Mouse (Mus musculus) embryonic facial prominence, embryonic 10.5 days (tissue): ENCODE data around the gene Olfr1093. TPM values are rescaled to one million over a fixed set of nuclear protein-coding genes. Genes with fewer than 3 reads are reported as not detected.

ENCODE experiments used
- DNase-seq: peaks from one replicate; pipeline ENCODE4 v3.0.0-alpha.2; 2017; ENCODE audit warnings: low spot score
- H3K27ac ChIP-seq: fragments of 300-500 bp; sonication (generic); replicated peaks from 2 replicates; pipeline ENCODE4 v1.5.1; 2016; ENCODE audit warnings: mild to moderate bottlenecking
- H3K27me3 ChIP-seq: fragments of 300-500 bp; sonication (generic); replicated peaks from 2 replicates; pipeline ENCODE4 v1.6.1; 2016; ENCODE audit warnings: low read depth, mild to moderate bottlenecking; ENCODE audit not compliant: poor library complexity, severe bottlenecking
- H3K36me3 ChIP-seq: fragments of 300-500 bp; sonication (generic); replicated peaks from 2 replicates; pipeline ENCODE4 v1.6.1; 2016; ENCODE audit warnings: mild to moderate bottlenecking, moderate library complexity
- H3K4me1 ChIP-seq: fragments of 300-500 bp; sonication (generic); 2 replicates; pipeline ENCODE4 v1.6.1; 2016
- H3K4me3 ChIP-seq: fragments of 300-500 bp; sonication (generic); 2 replicates; pipeline ENCODE4 v1.5.1; 2016; ENCODE audit warnings: mild to moderate bottlenecking, moderate library complexity
- H3K9me3 ChIP-seq: fragments of 300-500 bp; sonication (generic); 2 replicates; pipeline ENCODE4 v1.6.1; 2016; ENCODE audit warnings: mild to moderate bottlenecking
- WGBS: fragments of 180-500 bp; shearing (Covaris S2); methylation state at CpG from one replicate; pipeline ENCODE4 v1.1.7; 2016; 5-methylcytosine and 5-hydroxymethylcytosine counted together
- polyA plus RNA-seq: library from polyadenylated mRNA; unstranded; fragments of >200 nt; fragmentation: Nextera tagmentation; extraction: Ambion mirVana; gene quantifications from 2 replicates; pipeline ENCODE4 v1.2.1, GENCODE M21; 2016

Olfr1093 gene
- polyA plus RNA-seq: not detected in 2 replicates

DNA sequence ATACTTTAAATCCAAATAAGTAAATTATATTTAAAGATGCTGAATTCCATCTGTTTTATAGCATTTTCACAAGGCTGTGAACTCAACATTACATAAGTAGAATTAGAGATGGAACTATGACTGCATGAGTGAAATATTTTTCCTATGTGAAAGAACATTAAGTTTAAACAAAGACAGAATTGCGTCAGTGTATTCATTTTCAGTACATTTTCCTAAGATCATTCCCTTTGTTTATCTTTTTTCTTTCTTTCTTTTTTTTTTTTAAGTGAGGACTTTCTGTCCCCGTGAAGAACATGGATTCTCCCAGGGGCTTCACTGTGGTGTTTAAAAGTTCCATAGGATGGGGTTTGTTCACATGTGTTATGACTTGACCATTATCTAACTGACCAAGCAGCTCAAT, at the start of gene Olfr1093:
Olfr1093 (plus strand) TSS at position 301 of the 400 bp plus-strand sequence.
- Histone ChIP-seq H3K4me3 (no peak within 1 kb of the TSS), H3K9me3 (no peaks in the 10 kb centered on the region), H3K4me1 (no peaks in the 10 kb centered on the region), H3K36me3 (no peaks in the 10 kb centered on the region), H3K27me3 (no peaks in the 10 kb centered on the region), H3K27ac (no peak within 1 kb of the TSS)
- no peak for DNase-seq
- WGBS: 87% methylated on average over 2 of the region's 2 CpGs

DNA sequence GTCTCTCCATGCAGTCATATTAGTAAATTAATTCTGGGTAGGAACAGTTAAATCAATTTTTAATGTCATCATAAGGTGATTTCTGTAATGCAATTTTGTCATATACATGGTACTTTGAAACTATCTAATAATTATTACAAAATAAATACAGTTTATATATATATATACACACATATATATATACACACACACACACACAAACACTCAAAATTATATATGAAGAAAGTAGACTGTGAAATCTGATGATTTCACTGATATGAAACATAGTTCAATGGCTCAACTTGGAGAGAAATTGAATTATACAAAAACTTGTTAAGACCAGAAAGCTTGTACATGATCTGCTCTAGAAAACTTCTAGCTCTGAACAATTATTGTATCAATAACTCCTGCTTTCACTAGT, 48.7 kb upstream of the Olfr1093 start, which contains the start of gene Olfr1089:
Olfr1089 (minus strand) TSS at position 101 of the 400 bp plus-strand sequence.
- no peak for DNase-seq
- Histone ChIP-seq H3K27me3 (no peaks in the 10 kb centered on the region), H3K9me3 (no peaks in the 10 kb centered on the region), H3K4me1 (no peaks in the 10 kb centered on the region), H3K27ac (no peak within 1 kb of the TSS), H3K4me3 (no peak within 1 kb of the TSS), H3K36me3 (no peaks in the 10 kb centered on the region)

DNA sequence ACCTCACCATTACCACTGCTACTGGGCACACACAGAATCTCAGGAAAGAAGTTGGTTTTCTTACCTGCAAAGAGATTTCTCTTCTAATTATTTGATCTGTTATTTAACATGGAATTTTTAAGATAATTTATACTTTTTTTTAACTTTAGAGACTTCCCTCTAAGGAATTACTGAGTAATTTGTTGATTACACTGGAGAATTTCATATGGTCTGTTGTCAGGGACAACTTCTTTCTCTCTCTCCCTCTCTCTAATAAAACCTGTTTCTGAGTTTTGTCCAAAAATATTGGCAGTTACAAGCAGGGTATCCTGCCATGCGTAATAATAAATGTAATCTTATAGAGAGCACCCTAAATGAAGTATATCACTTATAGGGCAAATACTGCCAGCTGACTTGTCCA, 23.4 kb upstream of the Olfr1093 start, which contains the start of gene Olfr1090:
Olfr1090 (minus strand) TSS at position 101 of the 400 bp plus-strand sequence.
- Histone ChIP-seq H3K9me3 (no peaks in the 10 kb centered on the region), H3K4me1 (no peaks in the 10 kb centered on the region), H3K36me3 (no peaks in the 10 kb centered on the region), H3K4me3 (no peak within 1 kb of the TSS), H3K27ac (no peak within 1 kb of the TSS), H3K27me3 (no peaks in the 10 kb centered on the region)
- no peak for DNase-seq
- 94% methylated on average over 1 of the region's 1 CpGs for WGBS

DNA sequence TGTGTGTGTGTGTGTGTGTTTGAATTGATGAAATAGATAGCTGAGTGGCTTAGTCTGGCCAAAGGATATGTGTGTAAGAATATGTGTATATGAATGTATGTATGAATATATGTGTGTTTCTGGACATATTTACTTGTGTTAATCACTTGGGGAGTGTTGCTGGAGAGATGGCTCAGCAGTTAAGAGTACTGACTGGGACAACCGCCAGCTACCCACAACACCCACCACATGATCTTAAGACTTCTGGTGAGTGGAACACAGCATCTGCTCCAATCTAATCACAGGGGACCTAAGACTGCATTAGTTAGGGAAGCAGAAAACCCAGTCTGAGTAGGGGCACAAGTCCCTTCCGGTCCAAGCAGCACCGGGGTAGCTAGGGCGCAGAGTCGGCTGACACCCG, 21.2 kb upstream of the Olfr1093 start:
- Histone ChIP-seq H3K9me3 (no peaks in the 10 kb centered on the region), H3K4me1 (no peaks in the 10 kb centered on the region), H3K36me3 (no peaks in the 10 kb centered on the region), H3K4me3 (no peak overlapping the region), H3K27me3 (no peaks in the 10 kb centered on the region), H3K27ac (no peak overlapping the region)
- WGBS: 97% methylated on average over 6 of the region's 6 CpGs
- no peak for DNase-seq

DNA sequence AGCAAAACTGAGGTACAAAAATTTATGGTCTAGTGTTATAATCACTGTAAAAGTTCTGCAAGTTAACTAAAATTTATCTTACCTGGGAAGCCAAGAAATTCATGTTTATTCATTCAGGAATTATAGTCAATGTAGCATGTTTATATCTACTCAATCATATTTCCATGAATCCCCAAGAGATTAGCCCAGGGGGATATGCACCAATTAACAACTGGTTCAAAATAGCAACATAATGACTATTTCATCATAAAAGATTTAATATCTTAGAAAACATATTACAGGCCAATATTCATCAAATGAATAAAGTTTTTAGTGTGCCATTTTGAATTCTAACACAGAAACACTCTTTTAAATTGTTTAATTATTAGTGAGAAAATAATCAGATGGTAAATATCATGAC, 27.6 kb downstream of the Olfr1093 start, which contains the start of gene Olfr141:
Olfr141 (minus strand) TSS at position 101 of the 400 bp plus-strand sequence.
- Histone ChIP-seq H3K27ac (no peak within 1 kb of the TSS), H3K9me3 (no peaks in the 10 kb centered on the region), H3K4me3 (no peak within 1 kb of the TSS), H3K27me3 (no peaks in the 10 kb centered on the region), H3K4me1 (no peaks in the 10 kb centered on the region), H3K36me3 (no peaks in the 10 kb centered on the region)
- no peak for DNase-seq

DNA sequence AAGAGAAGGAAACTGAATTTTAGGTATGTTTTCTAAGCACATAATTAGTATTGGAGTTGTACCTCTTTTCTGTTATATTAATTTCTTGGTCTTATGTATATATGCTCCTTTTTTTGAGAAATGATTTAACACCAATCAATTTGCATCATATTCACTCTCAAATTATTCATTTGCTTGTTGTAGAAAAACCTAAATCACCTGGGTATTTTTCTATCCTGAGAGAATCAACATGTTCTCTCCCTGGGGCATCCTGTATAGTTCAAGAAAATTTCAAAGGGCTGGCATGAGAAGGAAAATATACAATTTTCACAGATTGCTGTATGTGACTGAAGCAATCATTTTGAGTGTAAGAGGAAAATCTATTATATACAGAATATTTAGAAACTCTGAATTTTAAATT, 42.1 kb downstream of the Olfr1093 start, which contains the start of gene Olfr1094:
Olfr1094 (plus strand) TSS at position 301 of the 400 bp plus-strand sequence.
- Histone ChIP-seq H3K9me3 (no peaks in the 10 kb centered on the region), H3K4me1 (no peaks in the 10 kb centered on the region), H3K27ac (no peak within 1 kb of the TSS), H3K27me3 (no peaks in the 10 kb centered on the region), H3K36me3 (no peaks in the 10 kb centered on the region), H3K4me3 (no peak within 1 kb of the TSS)
- no peak for DNase-seq

Other genes with a start within 250 kb of the Olfr1093 start
- gene Olfr1079, start 240.0 kb upstream of the Olfr1093 start, polyA plus RNA-seq: not detected in 2 replicates
- not detected in 2 replicates for gene Olfr1080, start 224.2 kb upstream of the Olfr1093 start, polyA plus RNA-seq
- gene Olfr1082, start 183.5 kb upstream of the Olfr1093 start, polyA plus RNA-seq: not detected in 2 replicates
- not detected in 2 replicates for gene Olfr1084, start 142.8 kb upstream of the Olfr1093 start, polyA plus RNA-seq
- not detected in 2 replicates for gene Olfr1085, start 120.5 kb upstream of the Olfr1093 start, polyA plus RNA-seq
- not detected in 2 replicates for gene Olfr1086, start 102.4 kb upstream of the Olfr1093 start, polyA plus RNA-seq
- not detected in 2 replicates for gene Olfr1087, start 84.1 kb upstream of the Olfr1093 start, polyA plus RNA-seq
- not detected in 2 replicates for gene Olfr1089, start 48.8 kb upstream of the Olfr1093 start, polyA plus RNA-seq
- gene Olfr1090, start 23.5 kb upstream of the Olfr1093 start, polyA plus RNA-seq: not detected in 2 replicates
- gene Olfr141, start 27.5 kb downstream of the Olfr1093 start, polyA plus RNA-seq: not detected in 2 replicates
- gene Olfr1094, start 42.2 kb downstream of the Olfr1093 start, polyA plus RNA-seq: not detected in 2 replicates
- gene Olfr1095, start 69.2 kb downstream of the Olfr1093 start, polyA plus RNA-seq: not detected in 2 replicates
- not detected in 2 replicates for gene Gm13723, start 92.3 kb downstream of the Olfr1093 start, polyA plus RNA-seq
- gene Olfr1097, start 109.7 kb downstream of the Olfr1093 start, polyA plus RNA-seq: not detected in 2 replicates
- gene Olfr1098, start 142.1 kb downstream of the Olfr1093 start, polyA plus RNA-seq: not detected in 2 replicates
- not detected in 2 replicates for gene Olfr1099, start 178.2 kb downstream of the Olfr1093 start, polyA plus RNA-seq
- gene Olfr1100, start 197.5 kb downstream of the Olfr1093 start, polyA plus RNA-seq: not detected in 2 replicates
- not detected in 2 replicates for gene Olfr1101, start 208.7 kb downstream of the Olfr1093 start, polyA plus RNA-seq
- gene Olfr1102, start 215.9 kb downstream of the Olfr1093 start, polyA plus RNA-seq: not detected in 2 replicates
- not detected in 2 replicates for gene Olfr1104, start 244.6 kb downstream of the Olfr1093 start, polyA plus RNA-seq